Mouse (Mus musculus) cerebellum, adult 8-10 months (tissue): ENCODE measurements at regions not wholly inside any gene's neighbourhood (a gene's known extent, or its start where the extent isn't known, plus 50 kb on each side); places are given as distances from the start of the nearest gene placed in this dataset.

Experiments used
- DNase-seq: peaks from one replicate; pipeline ENCODE4 v3.0.0; 2022

GRCm38 (mm10) chr1:90408504-90409215, 194.1 kb upstream of the Cops8 start:
- no peak for DNase-seq

DNA sequence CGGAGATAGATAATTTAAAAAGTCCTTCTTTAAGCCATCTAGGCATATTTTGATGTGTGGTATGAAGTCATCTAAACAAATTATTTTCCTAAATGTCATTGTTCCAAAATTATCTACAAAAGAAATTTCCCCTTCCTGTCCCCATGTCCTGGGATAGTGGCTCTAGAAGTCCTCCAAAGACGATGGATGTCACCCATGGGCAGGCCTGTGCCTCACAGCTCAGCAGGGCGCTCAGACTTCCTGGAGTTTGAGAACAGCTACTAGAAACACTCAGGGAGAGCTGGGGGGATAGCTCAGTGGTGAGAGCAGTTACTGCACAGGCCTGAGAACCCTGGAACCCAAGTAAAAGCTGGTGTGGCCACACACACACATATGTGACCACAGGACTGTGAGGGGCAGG, 193.5 kb upstream of the Cops8 start:
- DNase-seq = no peak

- no peak for DNase-seq
Observed at GRCm38 (mm10) chr1:90412511-90413045, 190.2 kb upstream of the Cops8 start.

DNA sequence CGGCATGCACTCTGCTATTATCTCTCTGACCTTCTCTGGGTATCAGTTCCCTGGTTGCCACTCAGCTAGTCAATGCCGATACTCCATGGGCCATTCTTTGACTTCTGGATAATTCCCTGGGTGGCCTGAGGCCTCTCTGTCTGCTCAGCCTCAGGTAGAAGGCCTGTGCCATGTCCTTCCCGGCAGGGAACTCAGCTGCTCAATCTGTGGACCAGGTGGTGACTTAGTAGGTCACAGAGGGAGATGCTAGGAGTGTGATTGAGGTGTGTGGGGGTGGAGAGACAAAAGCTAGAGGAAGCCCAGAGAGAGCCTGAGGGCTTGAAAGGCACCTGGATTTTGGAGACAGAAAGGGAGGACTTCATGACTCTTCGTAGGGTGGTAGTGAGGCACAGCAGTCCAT, 188.0 kb upstream of the Cops8 start:
- DNase-seq = peak; percentile 58

GRCm38 (mm10) chr1:90424066-90424821, 178.5 kb upstream of the Cops8 start:
- no peak for DNase-seq

DNA sequence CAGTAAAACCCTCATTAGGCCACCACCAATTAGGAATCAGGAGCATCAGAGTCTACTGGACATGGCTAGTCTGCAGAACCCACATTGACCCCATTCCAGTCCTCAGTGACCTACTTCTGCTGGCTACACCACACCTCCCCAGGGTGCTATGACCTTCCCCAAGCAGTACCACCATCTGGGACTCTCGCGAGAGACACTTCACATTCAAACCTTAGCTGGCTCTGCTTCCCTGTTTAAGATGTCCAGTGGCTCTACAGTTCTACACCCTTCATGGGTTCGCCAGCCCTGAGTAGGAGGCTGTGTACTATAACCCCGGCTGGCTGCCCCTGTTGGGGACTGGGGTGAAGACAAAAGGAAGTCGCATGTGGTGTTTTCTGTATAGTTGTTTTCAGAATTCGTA, 174.4 kb upstream of the Cops8 start:
- DNase-seq = no peak

- no peak for DNase-seq
Observed at GRCm38 (mm10) chr1:90428774-90429173, 174.0 kb upstream of the Cops8 start.

GRCm38 (mm10) chr1:90430480-90430879, 172.3 kb upstream of the Cops8 start:
- no peak for DNase-seq

DNA sequence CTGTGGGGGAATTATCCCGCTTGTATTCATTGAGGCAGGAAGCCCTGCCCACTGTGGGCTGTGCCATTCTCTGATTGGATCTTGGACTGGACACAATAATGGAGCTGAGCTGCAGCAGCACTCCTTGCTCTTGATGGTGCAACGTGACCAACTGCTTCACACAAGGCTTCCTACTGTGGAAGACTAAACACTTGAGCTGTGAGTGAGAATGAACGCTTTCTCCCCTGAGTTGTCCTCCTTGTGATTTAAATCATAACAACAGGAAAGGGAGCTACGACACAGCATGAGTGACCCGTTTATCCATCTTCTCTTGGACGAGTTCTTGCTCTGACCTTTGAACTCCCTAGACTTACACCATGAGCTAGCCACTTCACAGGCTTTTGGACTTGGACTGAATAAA, 171.0 kb upstream of the Cops8 start:
- no peak for DNase-seq

GRCm38 (mm10) chr1:90433911-90434310, 168.9 kb upstream of the Cops8 start:
- no peak for DNase-seq

DNA sequence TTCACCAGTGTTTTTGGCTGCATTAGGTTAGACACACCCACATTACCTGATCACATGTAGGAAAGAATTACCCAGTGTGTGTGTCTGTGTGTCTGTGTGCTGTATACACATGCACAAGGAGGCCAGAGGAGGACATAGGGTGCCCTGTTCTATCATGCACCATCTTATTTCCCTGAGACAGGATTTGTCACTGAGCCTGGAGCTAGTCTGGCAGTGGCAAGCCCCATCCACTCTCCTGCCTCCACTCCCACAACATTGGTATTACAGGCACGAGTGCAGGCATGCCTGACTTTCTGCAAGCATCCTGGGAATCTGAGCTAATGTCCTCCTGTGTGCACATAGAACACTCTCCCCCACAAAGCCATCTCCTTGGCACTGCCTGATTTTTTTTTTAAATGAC, 162.1 kb upstream of the Cops8 start:
- no peak for DNase-seq

GRCm38 (mm10) chr1:90441134-90441868, 161.5 kb upstream of the Cops8 start:
- DNase-seq = no peak

DNA sequence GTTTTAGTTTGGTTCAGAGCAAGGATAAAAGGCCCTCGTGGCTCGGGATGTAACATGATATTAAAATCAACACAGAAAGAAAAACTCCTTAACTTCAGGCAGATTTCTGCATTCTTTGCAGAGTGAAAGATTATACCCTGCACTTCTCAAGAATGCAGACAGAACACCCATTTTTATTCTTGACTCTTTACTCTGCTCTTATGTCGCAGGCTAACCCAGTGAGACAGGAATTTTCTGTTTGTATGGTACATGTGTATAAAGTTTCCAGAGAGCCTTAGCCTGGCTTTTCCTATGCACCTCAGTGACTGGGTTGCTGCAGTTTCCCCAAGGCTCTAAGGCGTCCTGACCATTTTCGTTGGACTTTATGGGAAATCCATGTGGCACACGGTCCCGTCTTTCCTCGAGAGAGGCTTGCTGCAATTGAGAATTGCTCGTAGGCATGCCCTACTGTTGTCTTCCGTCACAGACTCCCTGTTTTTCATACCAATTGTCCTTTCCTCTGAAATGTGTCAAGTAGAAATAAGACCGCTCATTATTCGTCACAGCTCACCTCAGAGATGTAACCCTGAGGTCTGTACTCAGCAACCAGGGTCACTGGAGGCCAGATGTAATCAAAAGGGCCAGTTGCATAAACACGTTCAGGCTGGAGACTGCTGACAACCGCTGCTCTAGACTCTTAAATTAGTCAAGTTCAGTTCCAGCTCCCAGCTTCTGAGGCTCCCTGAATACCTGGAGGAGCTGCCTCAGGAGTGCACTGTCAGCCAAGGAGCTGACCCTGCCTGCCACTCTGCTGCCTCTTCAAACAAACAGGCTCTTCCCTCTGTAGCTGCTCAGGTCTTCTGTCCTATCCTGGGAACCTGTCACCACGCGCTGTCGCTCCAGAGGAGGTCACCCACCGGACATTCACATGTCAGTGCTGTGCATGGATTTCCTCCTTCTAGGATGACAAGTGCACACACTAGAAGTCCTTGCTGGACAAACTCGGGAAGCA, 160.2 kb upstream of the Cops8 start:
- DNase-seq = no peak

- no peak for DNase-seq
Observed at GRCm38 (mm10) chr1:90449571-90450226, 153.1 kb upstream of the Cops8 start.

DNA sequence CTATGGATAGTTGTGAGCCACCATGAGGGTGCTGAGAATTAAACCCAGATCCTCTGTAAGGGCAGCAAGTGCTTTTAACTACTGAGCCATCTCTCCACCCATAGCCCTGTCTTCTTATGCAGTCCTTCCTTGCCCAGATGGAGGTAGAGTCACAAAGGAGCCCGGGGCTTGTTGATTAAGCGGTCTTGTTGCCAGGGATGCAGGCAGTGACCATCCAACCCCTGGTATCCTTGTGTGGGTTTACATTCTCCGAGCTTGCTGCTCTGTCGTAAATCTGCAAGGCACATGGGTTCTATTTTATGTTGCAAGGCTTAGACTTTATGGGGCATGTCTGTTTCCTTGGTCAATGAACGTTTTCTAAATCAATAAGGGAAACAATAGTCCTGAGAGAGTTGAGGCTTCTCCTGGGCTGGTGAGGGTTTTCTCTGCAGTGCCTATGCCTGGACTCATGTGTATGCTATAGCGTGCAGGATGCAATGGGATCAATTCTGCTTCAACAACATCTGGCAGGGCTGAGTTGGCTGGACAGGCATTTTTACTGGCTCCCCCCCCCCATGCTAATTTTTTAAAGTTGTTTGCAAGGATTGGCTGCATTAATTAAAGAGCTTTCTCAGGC, 150.7 kb upstream of the Cops8 start:
- DNase-seq = no peak

DNA sequence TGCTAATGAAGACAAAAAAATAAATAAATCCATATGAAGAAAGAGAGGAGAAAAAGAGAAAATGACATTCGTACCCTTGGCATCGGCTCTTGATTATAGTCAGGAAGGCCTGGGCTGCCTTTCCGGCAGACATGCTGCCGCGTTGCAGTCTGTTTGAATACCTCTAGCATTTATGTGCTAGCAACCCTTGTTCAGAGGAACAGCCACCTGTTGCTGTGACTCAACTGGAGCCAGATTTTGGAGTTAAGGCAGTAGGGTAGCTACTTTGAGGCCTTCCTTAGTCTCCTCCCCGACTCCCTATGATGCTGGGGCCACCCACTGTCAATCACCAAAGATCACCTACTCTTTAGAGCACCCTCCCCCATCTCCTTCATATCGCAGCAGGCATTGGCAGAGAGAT, 148.5 kb upstream of the Cops8 start:
- DNase-seq = no peak

GRCm38 (mm10) chr1:90457396-90457795, 145.4 kb upstream of the Cops8 start:
- no peak for DNase-seq

DNA sequence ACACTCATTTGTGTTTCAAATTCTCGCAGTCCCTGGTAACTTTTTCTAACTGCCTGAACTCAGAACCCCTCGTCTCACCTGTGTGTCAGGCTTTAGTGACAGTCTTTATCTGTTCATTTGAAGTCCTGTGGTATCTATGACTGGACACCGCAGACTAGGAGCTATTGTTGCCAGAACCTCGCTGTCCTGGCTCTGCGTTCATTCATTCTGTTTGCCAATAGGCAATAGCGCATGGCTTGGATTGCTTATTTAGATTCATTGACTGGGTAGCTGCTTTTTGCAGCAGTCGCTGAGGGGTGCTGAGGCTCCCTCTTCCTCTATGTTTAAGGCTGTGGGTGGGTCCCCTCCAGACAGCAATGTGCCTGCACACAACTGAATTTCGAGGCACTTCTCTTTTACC, 144.6 kb upstream of the Cops8 start:
- DNase-seq = no peak

DNA sequence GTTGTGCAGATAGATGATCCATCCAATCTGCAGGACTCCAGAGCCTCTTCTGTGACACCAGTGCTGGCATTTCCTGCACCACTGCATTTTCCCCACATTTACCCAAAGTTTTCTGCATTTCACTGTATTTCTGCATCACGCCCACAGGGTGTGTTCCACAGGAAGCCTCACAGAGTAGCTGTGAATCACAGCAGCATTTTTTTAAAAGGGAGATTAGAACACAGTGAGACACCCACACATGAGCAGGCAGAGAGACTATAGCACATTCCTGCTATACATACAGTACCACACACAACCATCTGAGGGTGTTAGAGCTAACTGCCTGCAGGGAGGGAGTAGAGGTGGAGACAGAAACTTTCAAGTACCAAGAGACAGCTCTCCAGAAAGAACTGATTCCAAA, 141.1 kb upstream of the Cops8 start:
- DNase-seq = no peak

- no peak for DNase-seq
Observed at GRCm38 (mm10) chr1:90463302-90463701, 139.5 kb upstream of the Cops8 start.

- DNase-seq = no peak
Observed at GRCm38 (mm10) chr1:90467646-90468045, 135.1 kb upstream of the Cops8 start.
